Mouse (Mus musculus): ENCODE data around the gene Aaas.
"Not testable (repeated sequence)": the region's sequence is repeated elsewhere in the genome, so short reads cannot be mapped to it uniquely, and the experiment has no call there.

Gene Aaas

DNA sequence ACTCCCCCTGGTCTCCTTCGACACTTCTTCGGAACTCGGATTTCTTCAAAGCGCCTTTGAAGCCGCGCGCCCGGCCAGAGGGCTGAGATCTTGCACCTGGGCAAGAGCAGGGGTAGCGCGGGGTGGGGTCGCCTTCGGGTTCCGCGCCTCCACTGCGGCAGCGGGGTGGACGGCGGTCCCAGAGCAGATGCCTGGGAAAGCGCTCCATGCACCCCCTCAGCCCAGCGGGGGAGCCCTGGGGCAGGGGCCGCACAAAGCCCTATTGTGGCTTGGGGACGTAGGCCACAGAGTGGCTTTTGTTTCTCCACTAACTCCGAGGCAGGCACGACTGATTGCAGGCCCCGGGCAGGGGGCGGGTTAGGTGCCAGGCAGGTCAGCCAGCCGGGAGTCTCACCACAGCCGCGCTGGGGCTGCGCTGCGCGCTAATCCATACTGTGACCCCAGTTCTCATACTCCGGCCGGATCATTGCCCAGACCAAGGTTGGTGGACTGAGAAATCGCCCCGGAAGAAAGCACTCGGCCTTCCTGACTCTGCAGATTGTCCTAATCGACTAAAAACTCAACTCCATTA, 5.4 kb upstream of the Aaas start:
- DNase-seq, result peak; percentile 47 to 75

- DNase-seq, result peak; percentile 63 to 70
Measured at GRCm38 (mm10) chr15:102355134-102355870, 4.7 kb upstream of the Aaas start.

DNA sequence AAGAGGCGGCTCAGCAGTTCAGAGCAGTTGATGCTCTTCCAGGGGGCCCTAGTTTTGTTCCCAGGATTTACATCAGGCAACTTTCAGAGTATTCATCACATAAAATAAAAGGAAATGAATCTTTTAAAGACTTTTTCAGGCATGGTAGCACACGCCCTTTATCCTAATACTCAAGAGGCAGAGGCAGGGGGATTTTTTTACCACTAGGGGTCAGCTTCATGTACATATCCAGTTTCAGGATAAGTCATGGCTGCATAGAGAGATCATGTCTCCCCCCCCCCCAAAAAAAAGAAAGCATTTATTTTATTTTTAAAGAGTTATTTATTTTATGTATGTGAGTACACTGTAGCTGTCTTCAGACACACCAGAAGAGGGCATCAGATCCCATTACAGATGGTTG, 3.4 kb upstream of the Aaas start:
- no peak for DNase-seq

DNA sequence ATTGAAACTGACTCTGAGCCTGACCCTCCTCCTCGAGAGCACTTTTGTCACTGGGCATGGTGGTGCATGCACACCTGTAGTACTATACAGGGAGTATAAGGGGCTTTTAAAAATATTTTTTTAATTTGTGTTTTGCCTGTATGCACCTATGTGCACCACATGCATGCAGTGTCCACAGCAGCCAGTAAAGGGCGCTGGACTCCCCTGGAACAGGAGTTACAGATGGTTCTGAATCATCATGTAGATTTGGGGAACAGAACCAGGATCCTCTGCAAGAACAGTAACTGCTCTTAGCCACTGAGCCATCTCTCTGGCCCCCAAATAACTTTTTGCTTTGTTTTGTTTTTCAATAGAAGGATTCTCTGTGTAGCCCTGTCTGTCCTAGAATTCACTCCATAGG, 1.6 kb upstream of the Aaas start:
- DNase-seq, result no peak

DNA sequence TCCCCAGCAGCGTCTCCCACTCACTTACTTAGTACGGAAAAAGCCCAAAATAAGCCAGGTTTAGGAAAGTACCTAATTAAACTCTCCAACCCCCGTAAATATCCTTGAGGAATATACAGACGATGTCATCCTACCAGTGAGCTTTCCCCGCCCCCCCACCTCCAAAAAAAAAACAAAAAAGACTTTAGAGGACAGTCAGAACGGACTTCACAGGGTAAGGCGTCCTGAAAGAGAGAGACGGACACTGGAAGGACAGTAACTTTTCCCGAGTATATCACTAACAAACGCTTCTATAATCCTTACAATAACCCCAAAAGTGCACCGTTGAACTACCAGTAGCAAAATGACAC, 346 bp upstream of the Aaas start:
- DNase-seq, result no peak

GRCm38 (mm10) chr15:102346444-102346843, 4.1 kb downstream of the Aaas start:
- DNase-seq, result no peak

DNA sequence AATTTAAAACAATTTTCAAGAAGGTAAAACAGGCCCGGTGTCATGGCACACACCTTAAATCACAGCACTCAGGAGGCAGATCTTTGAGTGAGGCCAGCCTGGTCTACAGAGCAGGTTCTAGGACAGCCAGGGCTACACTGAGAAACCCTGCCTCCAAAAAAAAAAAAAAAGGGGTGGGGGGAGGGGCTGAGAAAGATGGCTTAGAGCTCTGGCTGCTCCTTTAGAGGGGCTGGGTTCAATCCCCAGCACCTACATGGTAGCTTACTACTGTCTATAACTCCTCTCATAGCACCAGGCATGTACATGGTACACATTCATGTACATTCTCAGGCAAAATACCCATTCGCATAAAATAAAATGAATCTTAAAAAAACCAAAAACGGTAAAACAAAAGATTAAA, 6.1 kb downstream of the Aaas start:
- no peak for DNase-seq

DNA sequence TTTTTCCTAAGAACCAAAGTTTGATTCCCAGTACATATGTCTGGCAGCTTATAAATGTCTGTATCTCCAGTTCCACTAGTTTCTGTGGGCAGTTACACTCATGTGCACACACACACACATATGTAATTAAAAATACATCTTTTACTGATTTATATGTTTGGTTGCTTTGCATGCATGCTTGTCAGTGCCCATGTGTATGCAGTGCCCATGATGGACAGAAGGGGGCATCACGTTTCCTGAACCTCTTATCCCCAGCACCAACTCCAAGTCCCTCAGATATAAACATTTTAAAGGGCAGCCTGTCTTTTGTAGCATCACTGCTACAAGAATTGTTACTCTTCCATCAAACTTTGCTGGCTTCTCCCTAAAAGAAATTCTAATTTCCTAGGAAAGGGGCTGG, 9.0 kb downstream of the Aaas start:
- DNase-seq, result peak; percentile 63 to 77

- DNase-seq, result no peak
Measured at GRCm38 (mm10) chr15:102339612-102340011, 11.0 kb downstream of the Aaas start.

DNA sequence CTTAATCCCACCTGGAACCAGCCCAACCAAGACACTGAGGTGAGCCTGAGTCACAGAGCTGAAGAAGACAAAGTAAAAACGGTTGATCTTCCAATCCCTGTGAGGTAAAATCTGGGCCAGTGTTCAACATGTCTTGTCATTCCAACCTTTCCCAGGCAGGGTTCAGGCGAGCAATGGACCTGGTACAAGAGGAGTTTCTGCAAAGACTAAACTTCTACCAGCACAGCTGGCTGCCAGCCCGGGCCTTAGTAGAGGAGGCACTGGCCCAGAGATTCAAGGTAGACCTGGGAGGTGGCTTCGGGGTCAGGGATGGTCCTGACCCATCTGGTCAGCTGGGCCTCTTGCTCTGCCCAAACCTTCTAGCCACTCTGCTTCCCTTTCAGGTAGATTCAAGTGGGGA, 13.6 kb downstream of the Aaas start:
- no peak for DNase-seq

- DNase-seq, result not testable (repeated sequence)
Measured at GRCm38 (mm10) chr15:102335925-102336324, 14.6 kb downstream of the Aaas start.

GRCm38 (mm10) chr15:102335254-102335653, 15.3 kb downstream of the Aaas start:
- DNase-seq, result no peak

- DNase-seq, result peak; percentile 89 to 92
Measured at GRCm38 (mm10) chr15:102331610-102332015, 19.0 kb downstream of the Aaas start, which contains the start of gene Myg1. Gene Myg1 (plus strand): TSS chr15:102331709.

GRCm38 (mm10) chr15:102326892-102327291, 23.7 kb downstream of the Aaas start:
- no peak for DNase-seq

GRCm38 (mm10) chr15:102326022-102326576, 24.5 kb downstream of the Aaas start, which contains the start of gene Pfdn5:
Gene Pfdn5 (plus strand): TSS chr15:102326116.
- peak; percentile 90 to 94 for DNase-seq

DNA sequence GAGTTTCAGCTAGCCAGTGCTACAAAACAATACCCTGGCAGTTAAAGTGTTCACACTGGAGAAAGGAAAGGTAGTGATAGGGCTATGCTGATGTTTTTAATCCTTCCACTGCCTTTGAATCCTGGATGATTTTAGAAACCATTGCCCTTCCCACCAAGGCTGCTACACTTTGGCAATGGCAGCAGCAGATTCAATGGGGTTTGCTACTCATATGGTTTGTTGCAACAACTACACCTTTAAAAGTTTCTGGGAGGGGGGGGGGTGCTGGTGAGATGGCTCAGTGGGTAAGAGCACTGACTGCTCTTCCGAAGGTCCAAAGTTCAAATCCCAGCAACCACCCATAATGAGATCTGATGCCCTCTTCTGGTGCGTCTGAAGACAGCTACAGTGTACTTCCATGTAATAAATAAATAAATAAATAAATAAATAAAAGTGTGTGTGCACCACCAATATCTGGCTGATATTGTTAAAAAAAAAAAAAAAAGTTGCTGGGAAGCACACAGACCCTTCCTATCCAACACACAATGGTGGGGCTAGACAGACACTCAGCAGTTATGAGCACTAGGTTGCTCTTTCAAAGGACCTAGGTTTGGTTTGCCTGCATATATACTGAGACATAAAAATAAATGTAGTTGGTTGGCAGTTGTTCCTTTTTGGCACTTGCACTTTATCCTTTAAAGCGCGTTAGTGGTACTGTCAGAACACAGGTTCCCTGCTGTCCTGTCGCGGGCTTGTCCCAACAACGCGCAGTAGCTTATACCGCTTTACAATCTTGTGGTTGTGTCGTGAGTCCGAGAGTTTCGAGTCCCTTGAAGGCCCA, 25.7 kb downstream of the Aaas start:
- peak; percentile 17 to 54 for DNase-seq

DNA sequence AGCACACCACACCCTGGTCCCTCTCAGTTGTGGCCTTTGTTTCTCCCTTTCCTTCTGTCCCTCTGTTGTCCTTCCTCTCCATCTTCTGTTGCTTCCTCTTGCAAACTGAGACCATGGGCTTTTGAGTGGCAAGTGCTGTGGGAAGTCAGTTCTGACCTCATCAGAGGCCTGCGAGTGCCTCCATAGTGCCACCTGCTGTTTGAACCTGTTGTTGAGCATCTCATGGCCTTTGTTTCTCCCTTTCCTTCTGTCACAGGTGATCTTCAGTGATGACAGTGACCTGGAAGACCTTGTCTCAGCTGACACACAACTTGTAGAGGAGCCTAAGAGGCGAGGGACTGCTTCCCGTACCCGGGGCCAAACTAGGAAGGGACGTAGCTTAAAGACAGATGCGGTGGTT, 34.3 kb downstream of the Aaas start:
- peak; percentile 65 to 85 for DNase-seq

- DNase-seq, result no peak
Measured at GRCm38 (mm10) chr15:102315292-102315691, 35.3 kb downstream of the Aaas start.

DNA sequence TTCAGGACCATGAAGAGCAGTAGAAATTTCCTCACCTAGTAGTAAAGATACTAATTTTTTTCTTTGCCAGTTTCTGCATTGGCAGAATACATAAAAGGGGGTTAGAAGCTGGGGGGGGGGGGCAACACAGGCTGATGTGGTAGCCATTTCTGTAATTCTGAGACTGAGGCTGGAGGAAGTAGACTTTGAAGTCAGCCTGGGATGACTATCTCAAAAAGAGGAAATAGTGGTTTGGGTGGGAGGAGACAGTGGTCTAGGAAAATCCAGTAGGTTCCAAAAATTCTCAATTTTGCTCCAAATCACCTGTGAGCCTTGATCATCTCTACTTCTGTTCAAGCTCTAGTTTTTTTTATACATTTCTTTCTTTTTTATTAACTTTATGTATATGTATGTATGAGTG, 39.1 kb downstream of the Aaas start:
- DNase-seq, result no peak

GRCm38 (mm10) chr15:102310074-102310845, 40.3 kb downstream of the Aaas start:
- peak; percentile 69 to 77 for DNase-seq

- DNase-seq, result no peak
Measured at GRCm38 (mm10) chr15:102308717-102309116, 41.9 kb downstream of the Aaas start.

- DNase-seq, result no peak
Measured at GRCm38 (mm10) chr15:102302542-102302941, 48.0 kb downstream of the Aaas start.
